9 mouse cellular contexts compared by ENCODE assay signal in the genomic region with DNA sequence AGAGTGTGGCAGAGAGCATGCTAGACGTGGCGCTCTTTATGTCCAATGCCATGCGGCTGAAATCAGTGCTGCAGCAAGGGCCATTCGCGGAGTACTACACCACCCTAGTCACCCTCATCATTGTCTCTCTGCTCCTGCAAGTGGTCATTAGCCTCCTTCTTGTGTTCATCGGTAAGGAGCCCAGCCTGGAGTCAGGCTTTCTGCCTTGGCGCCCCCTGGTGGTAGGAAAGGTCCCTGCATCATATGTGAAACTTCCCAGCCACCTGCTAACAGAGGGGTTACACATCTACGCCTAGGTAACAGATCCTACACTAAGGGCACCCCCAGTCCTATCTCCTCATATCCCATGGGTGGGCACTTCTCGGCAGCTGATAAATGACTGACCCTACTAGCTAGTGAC.
DNase-seq lines count a peak whose midpoint lies in the region; ATAC-seq and TF ChIP-seq lines count a peak whose summit lies in the region.
"Had no signal": no experiment of that assay in that cellular context is flagged by ENCODE, and none has a peak within 500 bp of the region (broad histone marks: within the 10 kb centered on the region; RNA-seq: fewer than 3 reads in every experiment).

No protein-coding gene starts in this region.

- no peak for TF ChIP-seq POLR2A in cortical plate, adult 2 months (IDR thresholded peaks at IDR 0.05; ENCODE audit: extremely low read depth, insufficient read depth, low read length)
- no peak for TF ChIP-seq POLR2A in lung, adult 2 months (IDR thresholded peaks at IDR 0.05; ENCODE audit: borderline replicate concordance, extremely low read depth, low read depth, low read length)

- no peak overlapping the region for H3K27ac ChIP-seq in cortical plate, adult 2 months (ENCODE audit: insufficient read depth, low read length)
- H3K27ac ChIP-seq: hindbrain, embryonic 15.5 days had no signal

- no peaks in the 10 kb centered on the region for H3K4me1 ChIP-seq in cortical plate, adult 2 months (ENCODE audit: control insufficient read depth, insufficient read depth, low read length)
- H3K4me1 ChIP-seq in lung, adult 2 months (ENCODE audit: control insufficient read depth, insufficient read depth, low read length), result peaks cover 1% of the 10 kb centered on the region; the same call in 1 of the 2 replicates

- WGBS in lung, adult 2 months, result 32% methylated on average over 9 of the region's 9 CpGs

- peak; percentile 25 for ATAC-seq in CD4-positive, CD25-positive, alpha-beta regulatory T cell, adult 4 months

- no peak overlapping the region for H3K4me3 ChIP-seq in cortical plate, adult 2 months (ENCODE audit: insufficient read depth, low read length)
- H3K4me3 ChIP-seq in lung, adult 2 months (replicated peaks; ENCODE audit: extremely low read depth, low read depth, low read length), result no peak overlapping the region
- H3K4me3 ChIP-seq: hindbrain, embryonic 15.5 days had no signal

- peak; percentile 86 for TF ChIP-seq CTCF in cortical plate, adult 2 months (IDR thresholded peaks at IDR 0.05; ENCODE audit: extremely low read depth, insufficient read depth, low read length)
- peak; percentile 94 for TF ChIP-seq CTCF in lung, adult 2 months (IDR thresholded peaks at IDR 0.05; ENCODE audit: insufficient read depth, low read length)

- peak; percentile 68 to 92 for DNase-seq in adrenal gland, adult (ENCODE audit: inconsistent age in 2 of 2, low spot score in 1 of 2)
- DNase-seq in gastrocnemius, postnatal 4 days (ENCODE audit: low spot score in 2 of 2), result peak; percentile 71 to 73
- peak; percentile 78 for DNase-seq in kidney, postnatal 14 days
- DNase-seq in lung, adult 2 months, result peak; percentile 80
- DNase-seq in right cerebral cortex, adult 18-20 months, result peak; percentile 63
- DNase-seq in urinary bladder, postnatal 36 days (ENCODE audit: low spot score in 2 of 2), result peak; percentile 64 to 74
